Mouse (Mus musculus): Measurements from ENCODE around the gene Gm20388. TPM values are rescaled to one million over a fixed set of nuclear protein-coding genes. Genes with fewer than 3 reads are reported as not detected.

The Gm20388 gene
- total RNA-seq, 1 experiment from 2014 or later, result 18.4 TPM

DNA sequence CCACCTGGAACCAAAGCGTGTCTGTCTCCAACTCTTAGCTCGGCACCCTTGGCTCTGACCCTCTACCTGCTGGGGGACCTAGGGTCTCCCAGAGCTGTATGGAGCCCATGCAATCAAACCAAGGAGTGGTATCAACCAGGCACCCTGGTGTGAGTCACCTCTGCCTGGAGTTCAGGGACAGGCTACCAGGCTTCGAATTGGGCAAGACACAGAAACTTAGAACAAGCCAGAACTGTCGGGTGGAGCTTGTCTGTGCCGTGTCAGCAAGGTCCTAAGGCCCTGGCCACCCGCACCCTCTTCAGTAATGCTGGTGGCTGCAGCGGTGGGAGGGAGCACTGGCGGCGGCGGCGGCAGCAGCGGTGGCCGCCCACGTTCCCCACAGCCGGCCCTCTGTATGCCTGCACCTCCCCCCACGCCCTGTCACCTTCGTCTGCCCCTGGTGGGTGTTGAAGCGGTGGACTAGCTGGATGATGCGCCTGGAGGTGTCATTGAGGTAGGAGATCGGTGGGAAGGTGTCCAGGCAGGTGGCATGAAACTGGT, 2526.0 kb downstream of the Gm20388 start:
- no peak for ATAC-seq (replicated peaks in 1 of 2; ENCODE audit: insufficient read depth in 1 of 2, low FRiP score in 2 of 2, low TSS enrichment in 1 of 2, low read depth in 1 of 2, poor library complexity in 2 of 2, severe bottlenecking in 2 of 2)

DNA sequence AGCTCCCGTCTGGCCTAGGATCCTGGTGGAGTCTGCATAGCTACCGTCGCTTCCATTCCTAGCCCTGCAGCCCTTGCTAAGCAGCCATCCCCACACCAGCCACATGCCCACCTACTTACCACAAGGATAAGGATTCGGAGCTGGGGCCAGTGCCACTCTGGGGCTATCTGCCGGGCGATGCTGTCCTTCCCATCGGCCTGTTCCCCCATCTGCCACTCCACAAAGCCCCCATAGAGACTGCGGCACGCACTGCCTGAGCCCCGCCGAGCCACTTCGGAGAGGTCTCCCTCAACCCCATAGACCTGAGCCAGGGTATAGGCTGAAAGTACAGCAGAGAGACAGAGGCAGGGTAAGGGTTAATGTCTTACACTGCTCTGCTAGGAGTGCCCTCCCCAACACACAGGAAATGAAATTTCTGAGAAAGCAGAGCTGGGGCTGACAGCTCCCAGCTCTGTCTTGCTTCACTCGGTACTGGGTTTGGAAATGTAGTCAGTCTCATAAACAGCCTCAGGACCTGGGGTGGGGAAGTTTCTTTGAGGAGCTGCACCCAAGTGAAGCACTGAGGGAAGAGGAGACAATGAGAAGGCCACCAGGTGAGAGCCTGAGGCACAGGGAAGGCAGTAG, 2527.2 kb downstream of the Gm20388 start:
- peak; percentile 25 to 42; a peak in 2 of 4 replicates for ATAC-seq (replicated peaks in 1 of 2; ENCODE audit: insufficient read depth in 1 of 2, low FRiP score in 2 of 2, low TSS enrichment in 1 of 2, low read depth in 1 of 2, poor library complexity in 2 of 2, severe bottlenecking in 2 of 2)

DNA sequence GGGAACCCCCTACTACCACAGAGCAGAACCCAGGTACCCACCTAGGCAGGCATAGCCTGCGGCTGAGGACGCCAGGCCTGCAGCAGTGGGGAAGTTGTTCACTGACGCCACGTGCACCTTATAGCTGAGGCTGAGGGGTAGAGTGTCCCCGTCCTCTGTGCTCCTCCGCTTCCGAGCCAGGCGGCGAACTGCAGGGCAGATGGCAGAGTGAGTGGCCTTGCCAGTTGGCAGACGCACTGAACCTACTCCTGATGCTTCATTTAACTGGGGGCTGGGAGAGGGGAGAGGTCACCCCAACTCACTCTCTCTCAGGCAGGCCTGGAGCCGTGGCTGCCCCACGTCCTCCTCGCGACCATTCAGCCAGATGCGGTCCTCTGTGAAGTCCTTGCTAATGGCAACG, 2528.7 kb downstream of the Gm20388 start:
- no peak for ATAC-seq (replicated peaks in 1 of 2; ENCODE audit: insufficient read depth in 1 of 2, low FRiP score in 2 of 2, low TSS enrichment in 1 of 2, low read depth in 1 of 2, poor library complexity in 2 of 2, severe bottlenecking in 2 of 2)

DNA sequence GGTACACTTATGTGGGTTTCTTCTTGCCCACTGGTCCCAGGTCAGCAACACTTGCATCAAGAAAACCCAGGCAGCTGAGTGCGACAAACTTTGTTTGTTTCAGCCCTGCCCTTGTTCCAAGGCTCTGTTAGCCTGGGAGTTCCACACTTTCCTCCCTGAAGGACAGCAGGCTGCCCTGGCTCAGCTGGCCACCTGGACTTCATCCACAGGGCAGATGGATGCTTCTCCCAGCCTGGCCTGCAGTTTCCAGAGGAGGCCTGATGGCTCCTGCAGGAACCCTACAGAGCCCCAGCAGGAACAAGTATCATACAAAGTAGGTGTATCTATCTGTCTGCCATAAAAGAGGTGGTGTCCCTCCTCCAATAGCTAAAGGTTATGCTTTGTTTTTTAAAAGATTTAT, 2530.7 kb downstream of the Gm20388 start:
- ATAC-seq (replicated peaks in 1 of 2; ENCODE audit: insufficient read depth in 1 of 2, low FRiP score in 2 of 2, low TSS enrichment in 1 of 2, low read depth in 1 of 2, poor library complexity in 2 of 2, severe bottlenecking in 2 of 2), result no peak

DNA sequence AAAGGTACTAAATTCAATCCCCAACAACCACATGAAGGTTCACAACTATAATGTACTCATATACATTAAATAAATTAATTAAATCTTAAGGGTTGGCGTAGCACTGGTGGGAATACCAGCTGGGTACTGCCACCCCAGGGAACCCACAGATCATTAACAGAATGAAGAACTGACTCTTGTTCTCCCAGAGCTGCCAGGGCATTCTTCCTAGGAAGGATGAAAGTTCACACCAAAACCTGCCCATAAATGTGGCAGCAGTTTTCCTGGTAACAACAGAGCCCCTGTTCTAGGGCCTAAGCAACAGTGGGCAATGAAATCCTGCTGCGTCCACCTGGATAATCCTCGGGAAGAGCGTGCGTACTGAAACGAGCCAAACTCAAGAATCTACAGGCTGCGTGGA, 2531.7 kb downstream of the Gm20388 start:
- ATAC-seq (replicated peaks in 1 of 2; ENCODE audit: insufficient read depth in 1 of 2, low FRiP score in 2 of 2, low TSS enrichment in 1 of 2, low read depth in 1 of 2, poor library complexity in 2 of 2, severe bottlenecking in 2 of 2), result no peak

DNA sequence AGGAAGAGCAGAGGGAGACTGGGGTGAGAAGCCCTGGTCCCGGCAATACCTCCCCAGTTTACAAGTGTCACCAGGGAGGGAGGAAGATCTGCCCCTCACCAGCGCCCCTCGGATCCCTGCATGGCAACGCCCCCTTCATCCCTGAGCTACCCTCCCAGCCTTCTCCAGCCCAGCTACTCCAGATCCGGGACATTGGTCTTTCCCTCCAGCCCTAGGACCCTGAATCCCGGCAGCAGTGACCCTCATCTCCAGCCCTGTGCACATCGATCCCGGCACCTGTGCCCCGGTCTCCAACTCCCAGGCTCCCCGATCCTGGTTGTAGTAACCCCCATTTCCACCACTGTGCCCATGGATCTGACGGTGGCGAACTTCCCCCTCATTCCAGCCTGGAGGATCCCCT, 2532.1 kb downstream of the Gm20388 start:
- ATAC-seq (replicated peaks in 1 of 2; ENCODE audit: insufficient read depth in 1 of 2, low FRiP score in 2 of 2, low TSS enrichment in 1 of 2, low read depth in 1 of 2, poor library complexity in 2 of 2, severe bottlenecking in 2 of 2), result no peak

DNA sequence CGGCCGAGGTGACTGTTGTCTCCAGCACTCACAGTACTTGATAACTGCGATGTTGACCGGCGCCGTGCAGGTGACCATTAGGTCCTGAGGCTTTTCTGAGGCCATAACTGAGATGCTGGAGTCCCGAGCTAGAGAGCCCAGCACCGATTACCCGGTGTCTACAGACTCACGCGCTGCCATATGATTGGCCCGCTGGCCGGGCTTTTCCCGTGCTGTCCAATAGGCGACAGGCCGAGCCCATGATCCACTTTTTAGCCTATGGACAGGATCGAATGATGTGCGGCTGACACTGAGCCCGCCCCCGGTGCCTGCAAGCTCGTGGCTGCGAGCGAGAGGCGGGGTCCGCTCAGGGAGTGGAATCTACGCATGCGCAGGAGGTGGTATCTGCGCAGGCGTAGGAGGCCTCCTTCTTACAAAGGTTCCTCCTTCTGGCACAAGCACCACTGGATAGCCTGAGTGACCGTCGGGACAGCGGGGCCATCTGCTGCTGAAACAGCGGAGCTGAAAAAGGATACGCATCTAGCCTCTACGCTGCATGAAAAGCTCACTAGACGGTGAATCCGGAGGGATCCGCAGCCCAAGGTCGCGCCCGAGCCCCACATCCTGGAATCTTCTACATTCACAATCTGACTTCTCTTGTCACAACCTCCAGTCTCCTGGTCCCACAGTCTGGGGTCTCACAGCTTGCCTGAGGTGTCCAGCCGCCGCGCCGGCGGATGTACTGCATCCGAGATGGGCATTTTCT, 2532.8 kb downstream of the Gm20388 start, which contains the start of gene Mvd:
Gene Mvd, minus strand, starts transcription at position 161 of the 745 bp plus-strand sequence.
- ATAC-seq (replicated peaks in 1 of 2; ENCODE audit: insufficient read depth in 1 of 2, low FRiP score in 2 of 2, low TSS enrichment in 1 of 2, low read depth in 1 of 2, poor library complexity in 2 of 2, severe bottlenecking in 2 of 2), result peak; percentile 94 to 97

DNA sequence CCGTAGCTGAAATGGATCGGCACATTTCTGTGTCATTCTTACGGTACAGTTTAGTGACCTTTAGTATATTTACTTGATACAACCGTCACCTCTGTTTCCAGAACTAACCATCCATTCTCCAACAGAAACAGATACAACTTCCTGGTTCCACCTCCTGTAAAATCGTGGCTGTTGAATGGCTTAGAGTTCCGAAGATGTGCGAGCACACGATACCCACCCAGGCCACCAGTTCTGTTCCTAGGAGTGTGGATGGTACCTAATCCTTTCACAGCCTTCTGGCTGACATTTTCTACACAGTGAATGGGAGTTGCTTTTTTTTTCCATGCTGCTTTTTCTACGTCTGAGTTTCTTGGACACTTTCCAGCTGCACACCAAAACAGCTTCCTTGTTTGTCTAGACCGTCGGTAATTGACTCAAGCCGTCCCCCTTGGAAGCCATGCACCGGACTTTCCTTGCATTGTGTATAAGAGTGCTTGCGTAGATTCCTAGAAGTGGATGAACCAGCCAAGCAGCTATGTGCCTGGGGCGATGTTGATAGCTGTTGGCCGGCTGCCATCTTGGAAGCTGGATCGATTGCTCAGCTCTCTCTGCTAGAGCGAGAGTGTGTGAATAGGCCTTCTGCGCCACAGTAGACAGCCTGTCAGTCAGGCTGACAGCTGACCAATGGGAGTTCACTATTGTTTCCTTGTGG, 2533.6 kb downstream of the Gm20388 start:
- ATAC-seq (replicated peaks in 1 of 2; ENCODE audit: insufficient read depth in 1 of 2, low FRiP score in 2 of 2, low TSS enrichment in 1 of 2, low read depth in 1 of 2, poor library complexity in 2 of 2, severe bottlenecking in 2 of 2), result peak; percentile 4 to 8; a peak in 1 of 4 replicates

DNA sequence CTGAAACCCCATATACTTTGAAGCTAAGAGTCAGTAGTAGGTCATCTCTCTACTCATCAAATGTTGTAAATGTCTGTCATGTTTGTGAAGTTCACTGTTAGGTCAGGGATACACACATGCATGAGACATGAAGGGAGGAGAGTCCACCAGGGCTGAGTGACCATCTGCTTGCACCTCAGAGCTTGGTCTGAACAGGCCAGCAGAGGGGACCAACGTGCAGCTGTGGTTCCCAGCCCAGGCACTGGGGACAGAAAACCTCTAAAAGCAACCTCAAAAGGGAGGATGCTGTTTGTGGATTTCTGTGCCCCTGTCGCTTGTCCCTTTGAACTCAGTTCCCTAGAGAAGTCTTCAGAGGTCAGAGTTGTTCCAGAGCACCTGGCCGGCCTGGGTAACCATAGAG, 2534.6 kb downstream of the Gm20388 start:
- ATAC-seq (replicated peaks in 1 of 2; ENCODE audit: insufficient read depth in 1 of 2, low FRiP score in 2 of 2, low TSS enrichment in 1 of 2, low read depth in 1 of 2, poor library complexity in 2 of 2, severe bottlenecking in 2 of 2), result no peak

DNA sequence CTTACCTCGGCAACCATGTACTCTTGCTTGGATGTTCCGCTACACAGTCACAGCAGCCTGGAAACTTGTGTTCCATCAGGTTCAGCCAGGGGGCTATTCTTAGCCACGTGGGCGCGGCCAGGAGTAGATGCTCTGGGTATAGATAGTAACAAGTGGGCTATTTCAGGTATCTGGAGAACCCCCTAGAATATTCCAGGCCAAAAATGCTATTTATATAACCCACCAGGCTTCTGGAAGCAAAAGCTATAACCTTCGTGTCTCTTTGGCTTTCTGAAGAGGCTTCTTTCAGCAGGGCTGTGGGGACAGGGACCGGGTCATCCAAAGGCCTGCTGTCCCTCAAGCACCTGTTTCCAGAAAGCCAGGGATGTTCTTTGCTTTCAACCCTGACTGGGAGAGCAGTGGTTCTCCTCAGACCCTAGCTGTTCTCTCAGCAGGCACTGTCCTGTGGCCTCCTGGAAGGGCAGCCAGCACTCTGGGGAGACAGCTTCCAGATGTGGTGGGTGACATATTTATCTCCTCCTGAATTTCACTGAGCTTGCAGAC, 2540.6 kb downstream of the Gm20388 start:
- ATAC-seq (replicated peaks in 1 of 2; ENCODE audit: insufficient read depth in 1 of 2, low FRiP score in 2 of 2, low TSS enrichment in 1 of 2, low read depth in 1 of 2, poor library complexity in 2 of 2, severe bottlenecking in 2 of 2), result no peak

DNA sequence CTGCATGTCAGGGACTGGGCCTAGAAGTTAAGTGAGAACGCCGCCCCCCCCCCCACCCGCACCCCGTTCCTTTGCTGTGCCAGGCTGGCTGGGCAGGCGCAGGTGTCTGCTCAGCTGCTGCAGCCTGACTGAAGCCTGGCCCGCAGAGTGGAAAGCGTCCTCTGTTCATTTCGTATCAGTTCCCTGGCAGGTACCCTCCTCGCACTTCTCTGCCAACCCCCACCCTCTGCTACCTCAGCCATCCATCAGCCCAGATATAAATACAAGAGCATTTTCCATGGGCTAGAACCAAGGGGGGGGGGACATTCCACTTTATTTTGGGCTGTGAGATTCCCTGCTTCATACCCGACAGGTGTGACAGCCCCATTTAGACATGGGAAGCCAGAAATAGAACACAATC, 2541.5 kb downstream of the Gm20388 start:
- no peak for ATAC-seq (replicated peaks in 1 of 2; ENCODE audit: insufficient read depth in 1 of 2, low FRiP score in 2 of 2, low TSS enrichment in 1 of 2, low read depth in 1 of 2, poor library complexity in 2 of 2, severe bottlenecking in 2 of 2)

DNA sequence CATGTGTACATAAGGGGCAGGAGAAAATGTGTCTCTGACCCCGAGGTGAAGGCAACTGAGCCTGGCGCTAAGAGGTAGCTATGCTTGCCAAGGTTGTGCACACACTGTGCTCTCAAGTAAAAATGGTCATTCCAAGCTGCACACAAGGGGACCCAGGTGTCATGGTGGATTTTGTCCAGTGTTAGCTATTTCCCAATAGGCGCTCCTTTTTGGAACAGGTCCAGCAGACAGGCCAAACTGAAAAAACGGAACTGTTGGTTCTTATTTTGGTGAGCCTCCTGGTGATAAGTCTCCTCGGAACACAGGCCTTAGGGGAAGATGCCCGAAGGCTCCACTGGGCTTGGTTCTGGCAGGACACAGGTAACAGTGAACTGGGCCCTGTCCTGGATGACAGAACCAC, 2543.8 kb downstream of the Gm20388 start:
- ATAC-seq (replicated peaks in 1 of 2; ENCODE audit: insufficient read depth in 1 of 2, low FRiP score in 2 of 2, low TSS enrichment in 1 of 2, low read depth in 1 of 2, poor library complexity in 2 of 2, severe bottlenecking in 2 of 2), result no peak

DNA sequence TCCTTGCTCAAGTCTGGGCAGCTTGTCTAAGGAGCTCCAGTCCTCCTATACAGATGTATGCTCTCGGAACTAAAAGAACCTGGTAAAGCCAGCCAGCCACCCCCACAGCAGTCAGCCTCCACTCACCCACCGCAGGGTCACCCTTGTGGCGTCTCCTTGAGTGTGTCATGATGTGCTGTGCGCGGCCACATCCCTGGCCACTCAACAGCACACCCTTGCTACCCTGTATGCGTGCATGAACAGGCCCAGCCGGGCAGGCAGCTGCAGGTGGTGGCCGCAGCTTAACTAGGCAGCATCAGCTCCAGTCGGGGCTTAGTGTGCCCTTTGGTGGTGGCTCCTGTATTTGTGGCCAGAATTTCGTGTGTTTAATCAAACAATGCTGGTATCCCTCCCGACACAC, 2546.5 kb downstream of the Gm20388 start:
- ATAC-seq (replicated peaks in 1 of 2; ENCODE audit: insufficient read depth in 1 of 2, low FRiP score in 2 of 2, low TSS enrichment in 1 of 2, low read depth in 1 of 2, poor library complexity in 2 of 2, severe bottlenecking in 2 of 2), result no peak

DNA sequence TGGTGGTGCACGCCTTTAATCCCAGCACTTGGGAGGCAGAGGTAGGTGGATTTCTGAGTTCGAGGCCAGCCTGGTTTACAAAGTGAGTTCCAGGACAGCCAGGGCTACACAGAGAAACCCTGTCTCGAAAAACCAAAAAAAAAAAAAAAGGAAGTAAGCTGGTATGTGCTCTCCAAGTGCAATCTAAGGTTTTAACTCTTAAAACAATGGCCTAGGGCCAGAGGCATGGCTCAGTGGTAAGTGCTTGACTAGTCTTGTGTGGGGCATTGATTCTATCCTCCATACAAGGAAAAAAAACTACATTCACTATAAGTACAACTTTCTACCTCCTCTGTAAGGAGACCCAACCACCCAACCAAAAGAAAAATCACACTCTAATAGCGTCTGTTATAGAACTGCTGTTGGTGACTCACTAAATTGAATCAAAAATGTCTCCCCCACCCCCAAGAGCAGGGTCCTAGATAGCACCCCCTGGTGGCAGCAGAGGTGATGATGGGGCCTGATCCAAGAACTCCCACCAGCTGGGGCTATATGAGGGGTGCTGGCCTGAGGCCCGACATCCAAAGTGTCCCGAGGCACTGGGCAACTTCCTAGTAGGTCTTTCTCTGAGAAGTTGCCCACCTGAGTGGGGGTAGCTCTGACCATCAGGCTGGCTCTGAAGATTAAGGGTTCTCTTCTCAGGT, 2548.7 kb downstream of the Gm20388 start:
- no peak for ATAC-seq (replicated peaks in 1 of 2; ENCODE audit: insufficient read depth in 1 of 2, low FRiP score in 2 of 2, low TSS enrichment in 1 of 2, low read depth in 1 of 2, poor library complexity in 2 of 2, severe bottlenecking in 2 of 2)

DNA sequence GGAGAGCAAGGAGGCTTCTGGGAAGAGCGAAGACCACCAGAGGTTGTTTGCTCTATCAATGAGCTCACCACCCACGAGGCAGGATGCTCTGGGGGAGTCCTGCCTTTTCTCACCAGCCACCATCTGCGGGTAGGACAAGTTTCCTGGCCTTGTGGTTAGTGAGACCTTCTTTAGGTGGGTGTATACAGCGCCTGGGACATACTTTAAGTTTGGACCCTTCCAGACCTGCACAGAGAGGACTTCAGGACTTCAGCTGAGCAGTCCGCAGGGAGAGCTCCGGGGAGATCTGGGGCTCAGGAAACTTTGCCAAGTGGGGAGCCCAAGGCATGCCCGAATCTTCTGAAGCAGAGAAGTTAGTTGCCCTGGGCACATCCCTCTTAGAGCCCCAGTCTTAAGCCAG, 2549.3 kb downstream of the Gm20388 start:
- no peak for ATAC-seq (replicated peaks in 1 of 2; ENCODE audit: insufficient read depth in 1 of 2, low FRiP score in 2 of 2, low TSS enrichment in 1 of 2, low read depth in 1 of 2, poor library complexity in 2 of 2, severe bottlenecking in 2 of 2)

DNA sequence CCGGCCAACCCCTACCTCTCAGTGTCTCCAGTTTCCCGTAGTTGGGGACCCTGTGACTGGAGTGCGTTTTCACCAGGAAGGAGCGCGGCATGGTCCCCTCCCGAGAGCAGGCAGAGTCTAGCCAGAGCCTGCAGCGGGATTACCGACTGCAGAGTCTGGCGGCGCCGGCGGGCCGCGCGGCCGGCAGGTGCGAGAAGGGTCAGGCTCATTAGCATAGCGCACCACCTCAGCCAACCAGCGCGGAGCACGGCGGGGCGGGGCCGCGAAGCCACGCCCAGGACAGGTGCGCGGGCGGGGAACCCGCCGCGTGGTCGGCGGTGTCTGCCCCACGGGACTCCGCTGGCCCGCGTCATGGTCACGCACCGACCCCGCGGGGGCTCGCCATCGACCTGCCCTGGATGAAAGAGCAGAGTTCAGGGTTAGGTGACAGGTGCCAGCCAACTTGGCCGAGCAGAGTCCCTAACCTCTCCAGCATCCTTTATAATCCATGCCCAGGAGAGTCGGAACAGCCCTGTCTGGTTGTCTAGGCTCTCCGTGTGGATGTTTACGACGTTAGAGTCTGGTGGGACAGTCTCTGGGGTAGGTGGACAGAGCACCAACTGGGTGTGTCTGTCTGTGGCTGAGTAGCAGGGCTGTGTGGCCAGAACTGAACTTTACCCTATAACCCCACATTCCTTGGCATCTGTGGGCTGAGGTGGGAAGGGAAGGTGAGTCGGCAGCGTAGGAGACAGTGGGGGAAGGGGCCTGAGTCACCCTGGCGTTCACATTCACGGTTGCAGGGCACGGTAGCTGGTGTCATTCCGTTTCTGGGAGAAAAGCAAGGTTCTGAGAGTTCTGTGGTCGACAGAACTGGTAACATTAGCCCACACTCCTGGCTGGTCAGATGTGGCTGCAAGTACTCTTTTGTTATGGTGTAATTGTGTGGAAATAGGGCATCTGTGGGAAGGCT, 2550.2 kb downstream of the Gm20388 start, which contains the start of gene Snai3:
Gene Snai3, minus strand, starts transcription at position 210 of the 949 bp plus-strand sequence.
- ATAC-seq (replicated peaks in 1 of 2; ENCODE audit: insufficient read depth in 1 of 2, low FRiP score in 2 of 2, low TSS enrichment in 1 of 2, low read depth in 1 of 2, poor library complexity in 2 of 2, severe bottlenecking in 2 of 2), result peak; percentile 32 to 35; a peak in 3 of 4 replicates
